Mouse (Mus musculus) embryonic facial prominence, embryonic 15.5 days (tissue): ENCODE results near the gene Lhx6. TPM values are rescaled to one million over a fixed set of nuclear protein-coding genes. Genes with fewer than 3 reads are reported as not detected.

Experiments used
- ATAC-seq: fragments of 200-750 bp; cut with Nextera tagmentation; 2 replicates; pipeline ENCODE4 v1.8.0; 2017; ENCODE audit warnings: low read depth, moderate TSS enrichment; ENCODE audit not compliant: insufficient number of reproducible peaks, low FRiP score, low TSS enrichment
- H3K27ac ChIP-seq: fragments of 300-500 bp; sonication (generic); replicated peaks from 2 replicates; pipeline ENCODE4 v1.5.1; 2015; ENCODE audit warnings: mild to moderate bottlenecking, inconsistent platforms
- H3K27me3 ChIP-seq: fragments of 300-500 bp; sonication (generic); 2 replicates; pipeline ENCODE4 v1.6.1; 2015; ENCODE audit warnings: inconsistent platforms
- H3K36me3 ChIP-seq: fragments of 300-500 bp; sonication (generic); 2 replicates; pipeline ENCODE4 v1.6.1; 2015; ENCODE audit warnings: mild to moderate bottlenecking, inconsistent platforms
- H3K4me1 ChIP-seq: fragments of 300-500 bp; sonication (generic); 2 replicates; pipeline ENCODE4 v1.6.1; 2015; ENCODE audit warnings: inconsistent platforms
- H3K4me2 ChIP-seq: fragments of 300-500 bp; sonication (generic); replicated peaks from 2 replicates; pipeline ENCODE4 v1.6.1; 2015; ENCODE audit warnings: mild to moderate bottlenecking, inconsistent platforms
- H3K4me3 ChIP-seq: fragments of 300-500 bp; sonication (generic); replicated peaks from 2 replicates; pipeline ENCODE4 v1.5.1; 2015; ENCODE audit warnings: mild to moderate bottlenecking, inconsistent platforms
- H3K9ac ChIP-seq: fragments of 300-500 bp; sonication (generic); 2 replicates; pipeline ENCODE4 v1.6.1; 2015; ENCODE audit warnings: inconsistent platforms
- H3K9me3 ChIP-seq: fragments of 300-500 bp; sonication (generic); replicated peaks from 2 replicates; pipeline ENCODE4 v1.6.1; 2016; ENCODE audit warnings: inconsistent platforms
- WGBS: fragments of 180-500 bp; shearing (Covaris S2); methylation state at CpG from one replicate; pipeline ENCODE4 v1.1.7; 2015; 5-methylcytosine and 5-hydroxymethylcytosine counted together
- polyA plus RNA-seq: library from polyadenylated mRNA; unstranded; fragments of >200 nt; fragmentation: Nextera tagmentation; extraction: Ambion mirVana; gene quantifications from 2 replicates; pipeline ENCODE4 v1.2.1, GENCODE M21; 2015

Gene Lhx6
- polyA plus RNA-seq, 1 experiment from 2014 or later: 7.0 TPM

- Histone ChIP-seq H3K36me3 (no peaks in the 10 kb centered on the region), H3K27ac (no peak overlapping the region), H3K9me3 (no peaks in the 10 kb centered on the region), H3K9ac (no peak overlapping the region), H3K4me2 (no peak overlapping the region), H3K4me3 (no peak overlapping the region), H3K27me3 (peaks cover 93% of the 10 kb centered on the region), H3K4me1 (peaks cover 33% of the 10 kb centered on the region)
- 15% methylated on average over 4 of the region's 4 CpGs for WGBS
- ATAC-seq: no peak
These were observed 12.5 kb downstream of the Lhx6 start for GRCm38 (mm10) chr2:36092748-36093147.

DNA sequence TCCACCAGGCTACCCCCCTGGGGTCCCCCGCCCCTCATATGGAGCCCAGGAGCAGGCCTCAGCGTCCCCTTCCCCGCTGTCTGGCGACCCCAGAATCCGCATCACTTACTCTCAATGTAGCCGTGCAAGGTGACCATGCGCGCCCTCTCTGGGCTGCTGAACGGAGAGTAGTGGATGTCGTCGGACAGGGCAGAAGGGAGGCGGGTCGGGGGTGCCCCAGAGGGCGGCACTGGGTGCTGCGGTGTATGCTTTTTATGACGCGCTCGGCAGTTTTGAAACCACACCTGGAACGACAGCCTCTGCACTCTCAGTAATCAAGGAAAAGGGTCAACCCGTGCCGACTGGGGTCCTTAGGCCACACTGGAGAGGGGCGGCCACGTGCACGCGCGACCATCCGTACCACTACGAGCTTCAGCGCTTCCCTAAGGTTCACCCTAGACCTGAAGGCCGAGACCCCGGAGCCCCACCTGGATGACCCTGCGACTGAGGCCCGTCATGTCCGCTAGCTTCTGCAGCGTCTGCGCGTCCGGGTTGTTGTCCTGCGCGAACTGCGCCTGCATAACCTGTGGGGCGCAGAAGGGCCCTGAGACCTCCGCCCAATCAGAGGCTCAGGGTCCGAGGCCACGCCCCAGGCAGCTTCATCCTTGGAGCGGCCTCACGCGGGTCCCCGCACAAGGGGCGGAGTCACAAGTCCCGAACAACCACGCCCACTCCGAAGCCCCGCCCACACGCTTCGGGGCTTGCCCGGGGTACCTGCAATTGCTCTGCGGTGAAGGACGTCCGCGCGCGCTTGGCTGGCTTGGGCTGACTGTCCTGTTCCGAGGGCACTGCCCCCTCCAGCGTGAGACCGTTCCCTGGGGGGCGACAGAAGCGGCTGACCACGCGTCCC is 14.1 kb downstream of the Lhx6 start:
- H3K27ac ChIP-seq: no peak overlapping the region
- peak overlapping the region; percentile 81 for H3K4me2 ChIP-seq
- ATAC-seq: peak; percentile 67
- WGBS: 5% methylated on average over 70 of the region's 70 CpGs
- H3K4me1 ChIP-seq: peaks cover 27% of the 10 kb centered on the region
- H3K9me3 ChIP-seq: no peaks in the 10 kb centered on the region
- H3K4me3 ChIP-seq: peak overlapping the region; percentile 43
- peaks cover 85% of the 10 kb centered on the region for H3K27me3 ChIP-seq
- H3K36me3 ChIP-seq: no peaks in the 10 kb centered on the region
- no peak overlapping the region for H3K9ac ChIP-seq

DNA sequence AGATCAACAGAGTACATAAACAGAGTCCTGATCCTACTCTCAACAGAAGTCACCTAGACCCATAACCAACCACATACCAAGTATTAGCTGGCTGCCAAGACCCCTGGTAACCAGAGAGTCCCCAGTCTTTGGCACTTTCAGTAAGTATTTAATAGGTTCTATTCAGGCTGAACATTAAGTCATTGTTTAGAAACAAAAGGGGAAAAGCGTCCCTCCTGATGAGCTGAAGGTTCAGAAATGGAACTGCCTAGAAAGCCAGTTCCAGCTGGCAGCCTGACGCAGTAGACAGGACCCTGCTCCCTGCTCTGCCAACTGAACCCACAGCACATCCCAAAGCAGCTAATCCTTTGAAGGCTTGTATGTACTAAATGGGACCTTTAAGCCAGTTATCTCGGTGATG is 16.0 kb downstream of the Lhx6 start:
- H3K27me3 ChIP-seq: peaks cover 66% of the 10 kb centered on the region
- no peak overlapping the region for H3K9ac ChIP-seq
- no peak overlapping the region for H3K4me3 ChIP-seq
- no peaks in the 10 kb centered on the region for H3K36me3 ChIP-seq
- H3K9me3 ChIP-seq: no peaks in the 10 kb centered on the region
- H3K4me1 ChIP-seq: peaks cover 35% of the 10 kb centered on the region
- WGBS: 43% methylated on average over 3 of the region's 3 CpGs
- ATAC-seq: no peak
- H3K4me2 ChIP-seq: no peak overlapping the region
- no peak overlapping the region for H3K27ac ChIP-seq

DNA sequence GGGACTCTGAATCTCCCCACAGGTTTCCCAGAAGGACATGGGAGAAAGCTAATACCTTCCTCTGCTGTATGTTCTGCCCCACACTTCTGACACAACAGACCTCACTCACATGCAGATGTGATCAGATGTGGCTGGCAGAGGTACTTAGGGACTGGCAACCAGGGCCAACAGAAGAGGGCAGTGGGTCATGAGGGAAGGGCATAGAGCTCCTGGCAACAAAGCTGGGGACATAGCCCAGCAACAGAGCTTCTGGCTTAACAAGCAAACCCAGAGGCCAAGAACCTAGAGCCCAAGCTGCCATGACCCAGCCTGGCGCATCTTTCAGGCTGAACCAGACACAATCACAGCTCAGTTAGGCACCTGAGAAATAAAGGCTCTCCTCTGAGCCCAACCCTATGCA is 20.2 kb downstream of the Lhx6 start:
- no peak for ATAC-seq
- no peak overlapping the region for H3K4me2 ChIP-seq
- no peak overlapping the region for H3K27ac ChIP-seq
- H3K9me3 ChIP-seq: no peaks in the 10 kb centered on the region
- H3K27me3 ChIP-seq: peaks cover 26% of the 10 kb centered on the region
- H3K4me1 ChIP-seq: peaks cover 27% of the 10 kb centered on the region
- H3K4me3 ChIP-seq: no peak overlapping the region
- H3K9ac ChIP-seq: no peak overlapping the region
- H3K36me3 ChIP-seq: no peaks in the 10 kb centered on the region
- WGBS: 100% methylated on average over 1 of the region's 1 CpGs

- ATAC-seq: peak; percentile 16; the same call in 1 of the 2 replicates
- H3K27ac ChIP-seq: peak overlapping the region; percentile 65; the same call in 1 of the 2 replicates
- H3K4me3 ChIP-seq: no peak overlapping the region
- H3K9me3 ChIP-seq: no peaks in the 10 kb centered on the region
- H3K27me3 ChIP-seq: peaks cover 8% of the 10 kb centered on the region
- 70% methylated on average over 9 of the region's 9 CpGs for WGBS
- H3K36me3 ChIP-seq: no peaks in the 10 kb centered on the region
- no peak overlapping the region for H3K4me2 ChIP-seq
- H3K4me1 ChIP-seq: peaks cover 40% of the 10 kb centered on the region
- no peak overlapping the region for H3K9ac ChIP-seq
These were observed 22.2 kb downstream of the Lhx6 start for GRCm38 (mm10) chr2:36082802-36083580.

DNA sequence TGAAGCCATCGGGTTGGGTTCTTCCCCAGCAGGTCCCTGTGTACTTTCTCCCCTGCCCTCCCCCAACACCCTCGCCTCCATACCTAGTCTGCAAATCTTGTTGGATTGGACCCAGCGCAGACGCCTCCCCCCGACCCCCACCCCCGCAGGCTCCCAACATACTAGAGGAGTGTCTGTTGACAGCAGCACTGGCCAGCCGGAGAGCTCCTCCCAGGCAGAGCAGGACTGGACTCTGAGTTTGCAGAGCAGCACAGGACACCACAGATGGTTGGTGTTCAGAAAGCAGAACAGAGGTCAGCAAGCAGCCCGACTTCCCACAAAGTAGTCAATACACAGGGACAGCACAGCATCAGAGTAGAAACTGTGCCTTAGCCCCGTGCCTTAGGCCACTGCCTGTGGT is 23.8 kb downstream of the Lhx6 start:
- no peak for ATAC-seq
- H3K9ac ChIP-seq: no peak overlapping the region
- H3K4me2 ChIP-seq: no peak overlapping the region
- peaks cover 47% of the 10 kb centered on the region for H3K4me1 ChIP-seq
- H3K36me3 ChIP-seq: no peaks in the 10 kb centered on the region
- H3K4me3 ChIP-seq: no peak overlapping the region
- H3K27me3 ChIP-seq: 0 out of 2 replicates have a peak, but pooled peaks cover 2% of the 10 kb centered on the region
- H3K9me3 ChIP-seq: no peaks in the 10 kb centered on the region
- no peak overlapping the region for H3K27ac ChIP-seq
- 17% methylated on average over 9 of the region's 9 CpGs for WGBS

GRCm38 (mm10) chr2:36077160-36077761 is 27.9 kb downstream of the Lhx6 start:
- Histone ChIP-seq H3K4me2 (peak overlapping the region; percentile 24; the same call in 1 of the 2 replicates), H3K4me3 (no peak overlapping the region), H3K27ac (no peak overlapping the region), H3K4me1 (peaks cover 25% of the 10 kb centered on the region; the same call in 1 of the 2 replicates), H3K36me3 (no peaks in the 10 kb centered on the region), H3K9me3 (no peaks in the 10 kb centered on the region), H3K9ac (no peak overlapping the region), H3K27me3 (0 out of 2 replicates have a peak, but pooled peaks cover 3% of the 10 kb centered on the region)
- ATAC-seq: no peak
- 18% methylated on average over 11 of the region's 11 CpGs for WGBS

GRCm38 (mm10) chr2:36075210-36075609 is 30.0 kb downstream of the Lhx6 start:
- WGBS: 90% methylated on average over 5 of the region's 5 CpGs
- H3K27me3 ChIP-seq: 0 out of 2 replicates have a peak, but pooled peaks cover 3% of the 10 kb centered on the region
- no peak overlapping the region for H3K9ac ChIP-seq
- no peak overlapping the region for H3K27ac ChIP-seq
- no peak for ATAC-seq
- H3K9me3 ChIP-seq: no peaks in the 10 kb centered on the region
- H3K4me2 ChIP-seq: no peak overlapping the region
- H3K4me1 ChIP-seq: peaks cover 20% of the 10 kb centered on the region; the same call in 1 of the 2 replicates
- H3K36me3 ChIP-seq: no peaks in the 10 kb centered on the region
- H3K4me3 ChIP-seq: no peak overlapping the region

DNA sequence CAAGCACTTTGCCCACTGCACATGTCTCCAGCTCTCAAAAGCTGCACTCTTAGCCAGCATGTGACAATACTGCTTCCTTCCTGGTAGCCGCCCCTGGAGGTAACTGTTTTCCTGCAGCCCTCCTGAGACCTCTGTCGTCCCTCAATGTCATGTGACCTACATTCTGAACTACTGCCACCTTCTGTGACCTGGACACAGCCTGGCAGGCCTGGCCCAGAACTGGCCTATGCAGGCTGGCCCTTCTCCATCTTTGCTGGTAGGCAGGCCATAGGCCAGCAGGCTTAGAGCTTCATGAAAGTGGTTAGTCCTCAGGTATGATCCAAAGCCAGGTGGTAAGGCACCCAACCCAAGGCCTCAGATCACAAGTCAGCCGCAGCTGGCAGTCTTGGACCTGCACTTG is 31.4 kb downstream of the Lhx6 start:
- Histone ChIP-seq H3K9ac (no peak overlapping the region), H3K4me3 (no peak overlapping the region), H3K9me3 (no peaks in the 10 kb centered on the region), H3K36me3 (no peaks in the 10 kb centered on the region), H3K27ac (no peak overlapping the region), H3K4me1 (peaks cover 14% of the 10 kb centered on the region; the same call in 1 of the 2 replicates), H3K4me2 (no peak overlapping the region), H3K27me3 (0 out of 2 replicates have a peak, but pooled peaks cover 3% of the 10 kb centered on the region)
- no peak for ATAC-seq
- WGBS: 51% methylated on average over 3 of the region's 3 CpGs

DNA sequence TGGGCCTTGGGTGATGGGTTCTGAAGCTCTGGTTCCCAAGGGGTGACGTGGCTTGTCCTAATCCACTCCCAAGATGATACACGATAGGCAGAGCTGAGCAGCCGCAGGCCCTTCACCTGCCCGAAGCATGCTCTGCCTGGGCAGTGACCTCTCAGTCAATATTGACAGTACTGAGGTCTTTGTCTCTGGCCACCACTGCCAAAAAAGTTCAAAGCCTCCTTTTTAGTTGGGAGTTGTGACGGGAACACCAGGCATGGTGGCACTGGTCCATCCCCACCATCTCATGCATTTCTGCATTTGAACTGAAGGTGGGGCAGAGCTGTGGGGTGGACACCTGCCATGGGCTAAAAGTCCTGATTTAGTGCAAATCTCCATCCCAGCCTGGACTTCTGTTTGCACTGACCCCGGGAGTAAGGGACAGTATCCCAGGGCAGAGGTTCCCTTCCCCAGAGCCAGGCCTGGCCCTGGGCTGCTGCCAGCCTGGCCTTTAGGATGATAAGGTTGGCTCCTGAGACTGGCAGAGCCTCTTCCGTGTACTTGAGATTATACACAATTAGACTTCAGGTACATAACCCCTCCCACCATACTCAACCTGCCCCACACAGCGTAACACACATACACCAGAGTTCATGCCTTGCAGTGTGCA is 33.4 kb downstream of the Lhx6 start:
- H3K4me1 ChIP-seq: no peaks in the 10 kb centered on the region

More for the DNA sequence above, 33.4 kb downstream of the Lhx6 start:
- no peak for ATAC-seq
- Histone ChIP-seq H3K27me3 (0 out of 2 replicates have a peak, but pooled peaks cover 3% of the 10 kb centered on the region), H3K4me3 (no peak overlapping the region), H3K9me3 (no peaks in the 10 kb centered on the region), H3K9ac (no peak overlapping the region), H3K36me3 (no peaks in the 10 kb centered on the region), H3K27ac (no peak overlapping the region), H3K4me2 (no peak overlapping the region)
- 73% methylated on average over 8 of the region's 8 CpGs for WGBS
